Mouse (Mus musculus) cerebellum, adult 18-20 months (tissue): ENCODE results near the gene Itgb2.

Source experiments
- DNase-seq, 2 experiments: peaks; one replicate each; pipeline ENCODE4 v3.0.0; 2021

Itgb2 gene

GRCm38 (mm10) chr10:77553285-77553684, 23.2 kb downstream of the Itgb2 start:
- DNase-seq = no peak

GRCm38 (mm10) chr10:77554918-77555317, 24.9 kb downstream of the Itgb2 start:
- no peak for DNase-seq

- DNase-seq = no peak
These were observed 26.6 kb downstream of the Itgb2 start for GRCm38 (mm10) chr10:77556631-77557030.

- DNase-seq = no peak
These were observed 27.6 kb downstream of the Itgb2 start for GRCm38 (mm10) chr10:77557641-77558040.

GRCm38 (mm10) chr10:77560090-77560489, 30.0 kb downstream of the Itgb2 start:
- DNase-seq = no peak

- no peak for DNase-seq
These were observed 30.8 kb downstream of the Itgb2 start for GRCm38 (mm10) chr10:77560830-77561229.

- DNase-seq = no peak
These were observed 31.5 kb downstream of the Itgb2 start for GRCm38 (mm10) chr10:77561508-77561907.

GRCm38 (mm10) chr10:77565005-77565404, 35.0 kb downstream of the Itgb2 start:
- no peak for DNase-seq

GRCm38 (mm10) chr10:77566651-77567050, 36.6 kb downstream of the Itgb2 start:
- peak; percentile 90 to 91 for DNase-seq

- DNase-seq = no peak
These were observed 39.4 kb downstream of the Itgb2 start for GRCm38 (mm10) chr10:77569481-77569880.

GRCm38 (mm10) chr10:77569973-77570658, 40.1 kb downstream of the Itgb2 start:
- DNase-seq = no peak

GRCm38 (mm10) chr10:77572225-77572624, 42.2 kb downstream of the Itgb2 start:
- DNase-seq = no peak

- DNase-seq = no peak
These were observed 43.1 kb downstream of the Itgb2 start for GRCm38 (mm10) chr10:77573162-77573561.

- no peak for DNase-seq
These were observed 50.2 kb downstream of the Itgb2 start for GRCm38 (mm10) chr10:77580027-77580920.

GRCm38 (mm10) chr10:77581023-77581407, 51.0 kb downstream of the Itgb2 start:
- no peak for DNase-seq

- DNase-seq = peak; percentile 96 to 97
These were observed 51.6 kb downstream of the Itgb2 start, which contains the start of gene Pttg1ip for GRCm38 (mm10) chr10:77581408-77582284. Gene Pttg1ip (plus strand): TSS chr10:77581720.

- peak in 1 of 2 experiments; percentile 29 for DNase-seq
These were observed 52.2 kb downstream of the Itgb2 start for GRCm38 (mm10) chr10:77582285-77582618.

GRCm38 (mm10) chr10:77583795-77584422, 53.9 kb downstream of the Itgb2 start:
- no peak for DNase-seq

- DNase-seq = no peak
These were observed 56.6 kb downstream of the Itgb2 start for GRCm38 (mm10) chr10:77586637-77587036.

- DNase-seq = no peak
These were observed 57.2 kb downstream of the Itgb2 start for GRCm38 (mm10) chr10:77587091-77587775.

GRCm38 (mm10) chr10:77588036-77588435, 58.0 kb downstream of the Itgb2 start:
- DNase-seq = no peak

- DNase-seq = no peak
These were observed 59.1 kb downstream of the Itgb2 start for GRCm38 (mm10) chr10:77589117-77589516.
